Comparison of ENCODE assay signal across 8 mouse cellular contexts in genomic region chr9:13889657-13890056, GRCm38 (mm10).
A peak's percentile ranks its signal among the peaks of the same experiment; 100 is the strongest.
DNase-seq lines count a peak whose midpoint lies in the region; ATAC-seq and TF ChIP-seq lines count a peak whose summit lies in the region.

No protein-coding gene starts in this region.

- H3K9ac ChIP-seq in embryonic facial prominence, embryonic 15.5 days, result no peak overlapping the region
- H3K9ac ChIP-seq in heart, embryonic 15.5 days, result no peak overlapping the region
- no peak overlapping the region for H3K9ac ChIP-seq in kidney, postnatal 0 days (ENCODE audit: low read depth, low read length)
- no peak overlapping the region for H3K9ac ChIP-seq in liver, embryonic 16.5 days (ENCODE audit: low read depth, low read length)
- no peak overlapping the region for H3K9ac ChIP-seq in neural tube, embryonic 14.5 days (replicated peaks; ENCODE audit: low read depth, low read length)
- no peak overlapping the region for H3K9ac ChIP-seq in stomach, postnatal 0 days (ENCODE audit: low read length)

- peaks cover 11% of the 10 kb centered on the region; the same call in 1 of the 2 replicates for H3K4me1 ChIP-seq in embryonic facial prominence, embryonic 15.5 days
- H3K4me1 ChIP-seq in heart, embryonic 15.5 days (replicated peaks), result no peaks in the 10 kb centered on the region
- H3K4me1 ChIP-seq in kidney, postnatal 0 days (replicated peaks; ENCODE audit: insufficient read depth, low read length), result no peaks in the 10 kb centered on the region
- no peaks in the 10 kb centered on the region for H3K4me1 ChIP-seq in liver, embryonic 16.5 days (ENCODE audit: control insufficient read depth, low read depth, low read length)
- H3K4me1 ChIP-seq in neural tube, embryonic 14.5 days (ENCODE audit: control insufficient read depth, insufficient read depth, low read length), result no peaks in the 10 kb centered on the region
- H3K4me1 ChIP-seq in stomach, postnatal 0 days (replicated peaks; ENCODE audit: control insufficient read depth, insufficient read depth), result no peaks in the 10 kb centered on the region

- H3ac ChIP-seq in C2C12 (ENCODE audit: control insufficient read depth, insufficient read length, low read depth), result no peak overlapping the region

- peak; percentile 82 for TF ChIP-seq CTCF in C2C12 (IDR thresholded peaks at IDR 0.05; ENCODE audit: control insufficient read depth, insufficient read depth, insufficient read length)
- peak; percentile 93 for TF ChIP-seq CTCF in kidney, postnatal 0 days (IDR thresholded peaks at IDR 0.05; ENCODE audit: low read depth)
- peak; percentile 98 for TF ChIP-seq CTCF in stomach, postnatal 0 days (IDR thresholded peaks at IDR 0.05; ENCODE audit: low read depth)

- 3% methylated on average over 9 of the region's 9 CpGs for WGBS in embryonic facial prominence, embryonic 15.5 days
- WGBS in heart, embryonic 15.5 days, result 12% methylated on average over 9 of the region's 9 CpGs
- WGBS in kidney, postnatal 0 days, result 5% methylated on average over 9 of the region's 9 CpGs
- WGBS in liver, embryonic 16.5 days (ENCODE audit: insufficient replicate concordance), result 12% methylated on average over 9 of the region's 9 CpGs
- 4% methylated on average over 9 of the region's 9 CpGs for WGBS in neural tube, embryonic 14.5 days
- WGBS in stomach, postnatal 0 days, result 5% methylated on average over 9 of the region's 9 CpGs

- TF ChIP-seq EP300 in stomach, postnatal 0 days (optimal IDR thresholded peaks at IDR 0.05), result no peak

- H3K4me3 ChIP-seq in C2C12 (ENCODE audit: insufficient read depth, poor library complexity, severe bottlenecking), result no peak overlapping the region
- H3K4me3 ChIP-seq in embryonic facial prominence, embryonic 15.5 days (replicated peaks), result no peak overlapping the region
- H3K4me3 ChIP-seq in heart, embryonic 15.5 days, result no peak overlapping the region
- no peak overlapping the region for H3K4me3 ChIP-seq in kidney, postnatal 0 days (replicated peaks; ENCODE audit: low read depth, low read length)
- no peak overlapping the region for H3K4me3 ChIP-seq in liver, embryonic 16.5 days (ENCODE audit: low read depth, low read length)
- H3K4me3 ChIP-seq in neural tube, embryonic 14.5 days (ENCODE audit: low read depth, low read length), result no peak overlapping the region
- H3K4me3 ChIP-seq in stomach, postnatal 0 days (ENCODE audit: low read depth, low read length), result no peak overlapping the region

- no peaks in the 10 kb centered on the region for H3K9me3 ChIP-seq in embryonic facial prominence, embryonic 15.5 days (replicated peaks)
- H3K9me3 ChIP-seq in heart, embryonic 15.5 days (replicated peaks), result no peaks in the 10 kb centered on the region
- H3K9me3 ChIP-seq in kidney, postnatal 0 days (replicated peaks; ENCODE audit: low read length), result no peaks in the 10 kb centered on the region
- H3K9me3 ChIP-seq in liver, embryonic 16.5 days (replicated peaks; ENCODE audit: control insufficient read depth, low read length), result no peaks in the 10 kb centered on the region
- H3K9me3 ChIP-seq in neural tube, embryonic 14.5 days (ENCODE audit: control insufficient read depth, low read length), result no peaks in the 10 kb centered on the region
- H3K9me3 ChIP-seq in stomach, postnatal 0 days (ENCODE audit: control insufficient read depth, low read length), result no peaks in the 10 kb centered on the region

- H3K36me3 ChIP-seq in C2C12 (ENCODE audit: control insufficient read depth, insufficient read depth), result no peaks in the 10 kb centered on the region
- H3K36me3 ChIP-seq in embryonic facial prominence, embryonic 15.5 days, result no peaks in the 10 kb centered on the region
- H3K36me3 ChIP-seq in heart, embryonic 15.5 days, result no peaks in the 10 kb centered on the region
- H3K36me3 ChIP-seq in kidney, postnatal 0 days (ENCODE audit: insufficient read depth, low read length), result no peaks in the 10 kb centered on the region
- H3K36me3 ChIP-seq in liver, embryonic 16.5 days (ENCODE audit: control insufficient read depth, insufficient read depth), result no peaks in the 10 kb centered on the region
- no peaks in the 10 kb centered on the region for H3K36me3 ChIP-seq in neural tube, embryonic 14.5 days (ENCODE audit: control insufficient read depth, insufficient read depth, low read length)
- H3K36me3 ChIP-seq in stomach, postnatal 0 days (ENCODE audit: control insufficient read depth, insufficient read depth, low read length), result no peaks in the 10 kb centered on the region

- peak; percentile 83 to 88 for DNase-seq in adrenal gland, postnatal 36 days
- peak; percentile 93 for DNase-seq in kidney, postnatal 0 days (ENCODE audit: low spot score)
- DNase-seq in stomach, postnatal 0 days (ENCODE audit: low spot score), result peak; percentile 84

- no peak overlapping the region for H3K4me2 ChIP-seq in embryonic facial prominence, embryonic 15.5 days (replicated peaks)
- no peak overlapping the region for H3K4me2 ChIP-seq in heart, embryonic 15.5 days
- H3K4me2 ChIP-seq in kidney, postnatal 0 days (ENCODE audit: low read length), result no peak overlapping the region
- H3K4me2 ChIP-seq in liver, embryonic 16.5 days (ENCODE audit: low read depth, low read length), result no peak overlapping the region
- H3K4me2 ChIP-seq in neural tube, embryonic 14.5 days (ENCODE audit: low read depth, low read length), result no peak overlapping the region
- no peak overlapping the region for H3K4me2 ChIP-seq in stomach, postnatal 0 days (replicated peaks; ENCODE audit: low read depth)

- H3K27me3 ChIP-seq in C2C12 (ENCODE audit: control insufficient read depth, insufficient read depth, insufficient read length), result no peaks in the 10 kb centered on the region
- H3K27me3 ChIP-seq in embryonic facial prominence, embryonic 15.5 days, result no peaks in the 10 kb centered on the region
- peaks cover 16% of the 10 kb centered on the region for H3K27me3 ChIP-seq in heart, embryonic 15.5 days
- no peaks in the 10 kb centered on the region for H3K27me3 ChIP-seq in kidney, postnatal 0 days (ENCODE audit: insufficient read depth, low read length)
- no peaks in the 10 kb centered on the region for H3K27me3 ChIP-seq in liver, embryonic 16.5 days (ENCODE audit: control insufficient read depth, insufficient read depth, low read depth, low read length)
- H3K27me3 ChIP-seq in neural tube, embryonic 14.5 days (ENCODE audit: control insufficient read depth, insufficient read depth, low read length), result no peaks in the 10 kb centered on the region
- H3K27me3 ChIP-seq in stomach, postnatal 0 days (ENCODE audit: control insufficient read depth, insufficient read depth, low read length), result no peaks in the 10 kb centered on the region

- H3K79me2 ChIP-seq in C2C12 (ENCODE audit: control insufficient read depth, insufficient read depth), result no peaks in the 10 kb centered on the region

- H3K27ac ChIP-seq in embryonic facial prominence, embryonic 15.5 days (replicated peaks), result no peak overlapping the region
- no peak overlapping the region for H3K27ac ChIP-seq in heart, embryonic 15.5 days
- H3K27ac ChIP-seq in kidney, postnatal 0 days, result no peak overlapping the region
- no peak overlapping the region for H3K27ac ChIP-seq in liver, embryonic 16.5 days (ENCODE audit: low read length)
- H3K27ac ChIP-seq in neural tube, embryonic 14.5 days (ENCODE audit: low read depth, low read length), result no peak overlapping the region
- H3K27ac ChIP-seq in stomach, postnatal 0 days (replicated peaks), result no peak overlapping the region

- ATAC-seq in embryonic facial prominence, embryonic 15.5 days (ENCODE audit: insufficient number of reproducible peaks, low FRiP score, low TSS enrichment, low read depth), result 0 out of 2 replicates have a peak, but pooled peaks have one; percentile 43
- ATAC-seq in heart, embryonic 15.5 days (replicated peaks; ENCODE audit: insufficient number of reproducible peaks, insufficient read depth, low FRiP score, low read depth), result 0 out of 2 replicates have a peak, but pooled peaks have one; percentile 62
- peak; percentile 85 for ATAC-seq in kidney, postnatal 0 days (replicated peaks; ENCODE audit: low FRiP score, low read depth)
- ATAC-seq in liver, embryonic 16.5 days (ENCODE audit: low read depth), result peak; percentile 43; the same call in 1 of the 2 replicates
- peak; percentile 96 for ATAC-seq in neural tube, embryonic 14.5 days (ENCODE audit: low read depth)
- peak; percentile 89 for ATAC-seq in stomach, postnatal 0 days (ENCODE audit: low FRiP score, low TSS enrichment)

- H3K79me3 ChIP-seq in C2C12 (ENCODE audit: low read depth), result no peaks in the 10 kb centered on the region

TF ChIP-seq in C2C12, 6 proteins besides CTCF, POLR2A, EP300 and RAD21:
- TF ChIP-seq MYOD1 (IDR thresholded peaks at IDR 0.05; ENCODE audit: control insufficient read depth, insufficient read length, low read depth), result no peak
- TF ChIP-seq USF1 (IDR thresholded peaks at IDR 0.05; ENCODE audit: low read depth), result no peak
- TF ChIP-seq MAX (IDR thresholded peaks at IDR 0.05), result no peak
- TF ChIP-seq CEBPB (IDR thresholded peaks at IDR 0.05; ENCODE audit: low read depth), result no peak
- TF ChIP-seq FOSL1 (IDR thresholded peaks at IDR 0.05; ENCODE audit: insufficient read depth, low read length, poor library complexity, severe bottlenecking), result no peak
- TF ChIP-seq MYOG (IDR thresholded peaks at IDR 0.05; ENCODE audit: control insufficient read depth, extremely low read depth, insufficient read length), result no peak

Comparison
In these comparisons a context has a peak if more than half of its experiments do, and no peak if none do; other contexts are left out.
1. ATAC-seq: peak in every context shown above with its lines; median percentile 96 in neural tube, embryonic 14.5 days; 89 in stomach, postnatal 0 days; 85 in kidney, postnatal 0 days; 62 in heart, embryonic 15.5 days; 43 in embryonic facial prominence, embryonic 15.5 days; 43 in liver, embryonic 16.5 days.